ENCODE assay signal across 28 mouse cellular contexts in the genomic region with DNA sequence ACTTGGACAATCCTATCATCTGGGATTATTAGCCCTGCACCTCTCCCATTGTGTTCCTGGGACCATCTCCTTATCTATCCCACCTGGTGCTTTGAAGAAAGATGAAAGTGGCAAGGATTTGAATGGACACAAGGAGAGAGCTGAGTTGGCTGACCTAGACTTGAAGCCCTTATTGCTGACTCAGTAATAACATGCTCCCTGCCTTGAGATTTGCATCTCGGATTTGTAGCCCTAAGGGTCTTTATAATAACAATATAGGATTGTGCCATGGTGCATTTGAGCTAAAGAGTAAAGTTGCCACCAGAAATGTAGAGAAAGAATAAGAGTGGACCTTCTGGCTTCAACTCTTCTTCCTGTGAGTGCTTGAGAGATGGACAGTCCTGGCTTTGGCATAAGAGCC.
"Had no signal": no experiment of that assay in that cellular context is flagged by ENCODE, and none has a peak within 500 bp of the region (broad histone marks: within the 10 kb centered on the region; RNA-seq: fewer than 3 reads in every experiment).

No protein-coding gene starts in this region.

- DNase-seq: left cerebral cortex, postnatal 4 days; liver; liver, embryonic 13.5 days; liver, postnatal 0 days; lung, adult 18-20 months; lung, adult 2 months; lung, embryonic 14.5 days; lung, postnatal 10 days; lung, postnatal 14 days; lung, postnatal 4 days; midbrain, embryonic 14.5 days had no signal

- H3K4me1 ChIP-seq: midbrain, embryonic 13.5 days; midbrain, embryonic 15.5 days had no signal

- H3K27me3 ChIP-seq: limb, embryonic 12.5 days; limb, embryonic 13.5 days; limb, embryonic 15.5 days; liver, embryonic 12.5 days; liver, embryonic 13.5 days; liver, embryonic 15.5 days; lung, embryonic 15.5 days; megakaryocyte, embryonic 14.5 days; midbrain, embryonic 12.5 days; midbrain, embryonic 15.5 days had no signal

- H3K9ac ChIP-seq: limb, embryonic 12.5 days; limb, embryonic 13.5 days; limb, embryonic 15.5 days; liver, embryonic 12.5 days; liver, embryonic 13.5 days; liver, embryonic 14.5 days; liver, embryonic 15.5 days; liver, postnatal 0 days; lung, embryonic 14.5 days; lung, embryonic 15.5 days; midbrain, embryonic 12.5 days; midbrain, embryonic 13.5 days; midbrain, embryonic 15.5 days had no signal

- H3K4me3 ChIP-seq: left cerebral cortex, adult 2 months; limb, embryonic 10.5 days; limb, embryonic 12.5 days; limb, embryonic 13.5 days; limb, embryonic 15.5 days; liver, embryonic 12.5 days; liver, embryonic 13.5 days; liver, embryonic 15.5 days; lung, embryonic 15.5 days; megakaryocyte, embryonic 14.5 days; midbrain, embryonic 12.5 days; midbrain, embryonic 13.5 days; midbrain, embryonic 15.5 days; myocyte had no signal

- H3K9me3 ChIP-seq: limb, embryonic 10.5 days; limb, embryonic 12.5 days; limb, embryonic 13.5 days; limb, embryonic 15.5 days; liver, embryonic 12.5 days; liver, embryonic 13.5 days; liver, embryonic 15.5 days; lung, embryonic 15.5 days; megakaryocyte, embryonic 14.5 days; midbrain, embryonic 12.5 days; midbrain, embryonic 13.5 days; midbrain, embryonic 15.5 days had no signal

- H3K27ac ChIP-seq: left cerebral cortex, adult 2 months; limb, embryonic 10.5 days; limb, embryonic 12.5 days; limb, embryonic 13.5 days; limb, embryonic 15.5 days; liver, embryonic 12.5 days; liver, embryonic 13.5 days; liver, embryonic 14.5 days; liver, embryonic 15.5 days; lung, embryonic 15.5 days; macrophage; midbrain, embryonic 12.5 days; midbrain, embryonic 13.5 days; midbrain, embryonic 15.5 days had no signal

- H3K4me2 ChIP-seq: limb, embryonic 12.5 days; limb, embryonic 13.5 days; limb, embryonic 15.5 days; liver, embryonic 11.5 days; liver, embryonic 12.5 days; liver, embryonic 13.5 days; liver, embryonic 15.5 days; lung, embryonic 14.5 days; lung, embryonic 15.5 days; midbrain, embryonic 11.5 days; midbrain, embryonic 12.5 days; midbrain, embryonic 13.5 days; midbrain, embryonic 15.5 days had no signal

- H3K36me3 ChIP-seq: limb, embryonic 10.5 days; liver, embryonic 12.5 days; liver, embryonic 13.5 days; liver, embryonic 15.5 days; midbrain, embryonic 12.5 days; midbrain, embryonic 15.5 days had no signal
